Mouse (Mus musculus): ENCODE results near the gene Atp23.

The Atp23 gene

GRCm38 (mm10) chr10:126822418-126822817, 78.7 kb downstream of the Atp23 start:
- DNase-seq (ENCODE audit: low read depth): no peak
